In genomic region chr14:32861149-32861581, GRCm38 (mm10) we compare ENCODE assay signal across 10 mouse cellular contexts. TPM values are rescaled to one million over a fixed set of nuclear protein-coding genes. Genes with fewer than 3 reads are reported as not detected.
DNase-seq lines count a peak whose midpoint lies in the region; ATAC-seq lines count a peak whose summit lies in the region.
"Had no signal": no experiment of that assay in that cellular context is flagged by ENCODE, and none has a peak within 500 bp of the region (broad histone marks: within the 10 kb centered on the region; RNA-seq: fewer than 3 reads in every experiment).

No protein-coding gene starts in this region.

- no peak overlapping the region for H3K4me3 ChIP-seq in limb, embryonic 13.5 days
- no peak overlapping the region for H3K4me3 ChIP-seq in limb, embryonic 10.5 days
- H3K4me3 ChIP-seq in forebrain, embryonic 13.5 days, result no peak overlapping the region
- H3K4me3 ChIP-seq: myocyte had no signal

- H3K4me1 ChIP-seq in limb, embryonic 13.5 days, result peaks cover 15% of the 10 kb centered on the region
- peaks cover 24% of the 10 kb centered on the region for H3K4me1 ChIP-seq in limb, embryonic 10.5 days
- 0 out of 2 replicates have a peak, but pooled peaks cover 5% of the 10 kb centered on the region for H3K4me1 ChIP-seq in forebrain, embryonic 13.5 days

- intact Hi-C loops in gastrocnemius, postnatal 14 days (cut with DNase I; ENCODE audit: low total_unique reads), result no loop called here

- no peak overlapping the region for H3K27ac ChIP-seq in limb, embryonic 13.5 days
- no peak overlapping the region for H3K27ac ChIP-seq in limb, embryonic 10.5 days
- H3K27ac ChIP-seq in forebrain, embryonic 13.5 days, result no peak overlapping the region

- H3K4me2 ChIP-seq in limb, embryonic 13.5 days (replicated peaks), result 0 out of 2 replicates have a peak overlapping the region, but pooled peaks have one; percentile 9
- H3K4me2 ChIP-seq in forebrain, embryonic 13.5 days, result no peak overlapping the region

- no peaks in the 10 kb centered on the region for H3K9me3 ChIP-seq in limb, embryonic 13.5 days
- no peaks in the 10 kb centered on the region for H3K9me3 ChIP-seq in limb, embryonic 10.5 days (replicated peaks)
- no peaks in the 10 kb centered on the region for H3K9me3 ChIP-seq in forebrain, embryonic 13.5 days (replicated peaks)

- 17% methylated on average over 6 of the region's 6 CpGs for WGBS in limb, embryonic 13.5 days
- WGBS in limb, embryonic 10.5 days, result 36% methylated on average over 6 of the region's 6 CpGs
- 54% methylated on average over 6 of the region's 6 CpGs for WGBS in forebrain, embryonic 13.5 days

- no peak overlapping the region for H3K9ac ChIP-seq in limb, embryonic 13.5 days
- H3K9ac ChIP-seq in forebrain, embryonic 13.5 days, result no peak overlapping the region

- H3K27me3 ChIP-seq in limb, embryonic 13.5 days, result peaks cover 16% of the 10 kb centered on the region
- H3K27me3 ChIP-seq in limb, embryonic 10.5 days (ENCODE audit: low read depth, poor library complexity, severe bottlenecking), result peaks cover 31% of the 10 kb centered on the region
- H3K27me3 ChIP-seq in forebrain, embryonic 13.5 days, result peaks cover 17% of the 10 kb centered on the region

- peaks cover 3% of the 10 kb centered on the region; the same call in 1 of the 2 replicates for H3K36me3 ChIP-seq in limb, embryonic 13.5 days
- H3K36me3 ChIP-seq in limb, embryonic 10.5 days, result no peaks in the 10 kb centered on the region
- H3K36me3 ChIP-seq in forebrain, embryonic 13.5 days (ENCODE audit: poor library complexity, severe bottlenecking), result no peaks in the 10 kb centered on the region

- ATAC-seq in limb, embryonic 13.5 days (ENCODE audit: low FRiP score, low read depth), result peak; percentile 60; the same call in 1 of the 2 replicates
- no peak for ATAC-seq in cerebellum, adult (ENCODE audit: insufficient number of reproducible peaks, low FRiP score, low TSS enrichment)
- no peak for ATAC-seq in activated CD4-positive, CD25-positive, alpha-beta regulatory T cell, adult 4 months
- ATAC-seq in forebrain, embryonic 13.5 days, result no peak

- DNase-seq in limb, embryonic 10.5 days (ENCODE audit: low spot score), result no peak
- peak; percentile 60 for DNase-seq in gastrocnemius, postnatal 14 days
- DNase-seq in kidney, adult 8-10 months, result peak; percentile 14 to 20
- peak; percentile 45 for DNase-seq in lung, postnatal 36 days

RNA-seq across cellular contexts. Expression of gene Vstm4, which starts 4.6 kb away (rescaled TPM):
- polyA plus RNA-seq in limb, embryonic 13.5 days (2015; fragmentation: Nextera tagmentation; extraction: Ambion mirVana), result 16.2 and 17.1 TPM in 2 replicates
- 1.1 and 1.4 TPM in 2 replicates for polyA plus RNA-seq in limb, embryonic 10.5 days (2016; fragmentation: Nextera tagmentation; extraction: Ambion mirVana)
- total RNA-seq in gastrocnemius, postnatal 14 days (2021), result 10 to 100 TPM in 1 of 2 experiments, 1 to 10 TPM in 1; 8.2 to 10.9 TPM
- polyA plus RNA-seq in activated CD4-positive, CD25-positive, alpha-beta regulatory T cell, adult 4 months (2017; shearing (Covaris generic)), result under 1 TPM in 1 of 2 experiments, not detected in 1; 0.24 TPM
- 3.7 and 4.2 TPM in 2 replicates for polyA plus RNA-seq in forebrain, embryonic 13.5 days (2015; fragmentation: Nextera tagmentation; extraction: Ambion mirVana)
- polyA plus RNA-seq: myocyte had no signal

RNA-seq across cellular contexts. Expression of gene Fam170b, which starts 27.4 kb away (rescaled TPM):
- not detected in 2 replicates for polyA plus RNA-seq in limb, embryonic 13.5 days (2015; fragmentation: Nextera tagmentation; extraction: Ambion mirVana)
- polyA plus RNA-seq in limb, embryonic 10.5 days (2016; fragmentation: Nextera tagmentation; extraction: Ambion mirVana), result 0.08 TPM in 1 of 2 replicates, not detected in the other
- not detected for total RNA-seq in gastrocnemius, postnatal 14 days (2021)
- not detected for polyA plus RNA-seq in activated CD4-positive, CD25-positive, alpha-beta regulatory T cell, adult 4 months (2017; shearing (Covaris generic))
- not detected in 2 replicates for polyA plus RNA-seq in forebrain, embryonic 13.5 days (2015; fragmentation: Nextera tagmentation; extraction: Ambion mirVana)
- polyA plus RNA-seq: cortical plate, adult 2 months; myocyte had no signal
